26 mouse cellular contexts compared by ENCODE assay signal in the genomic region with DNA sequence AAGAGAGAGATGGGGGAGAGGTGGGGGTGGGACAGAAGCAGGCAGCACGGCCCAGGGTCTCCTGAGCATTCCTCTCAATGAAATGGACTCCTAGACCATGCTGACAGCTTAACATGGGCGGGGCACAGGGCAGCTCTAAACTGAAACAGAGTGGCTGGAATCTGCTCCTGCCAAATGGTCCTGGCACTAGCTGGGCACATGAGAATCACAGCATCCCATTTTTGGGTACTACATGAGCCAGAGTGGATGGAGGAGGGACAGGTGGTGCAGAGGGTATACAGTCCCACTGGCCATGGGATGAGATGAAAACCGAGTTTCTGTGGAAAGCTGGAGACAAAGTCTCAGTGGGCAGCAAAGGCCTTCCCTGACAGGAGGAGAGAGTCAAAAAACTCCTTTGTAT. TPM values are rescaled to one million over a fixed set of nuclear protein-coding genes. Genes with fewer than 3 reads are reported as not detected.
A peak's percentile ranks its signal among the peaks of the same experiment; 100 is the strongest.
DNase-seq lines count a peak whose midpoint lies in the region; ATAC-seq and TF ChIP-seq lines count a peak whose summit lies in the region.
"Had no signal": no experiment of that assay in that cellular context is flagged by ENCODE, and none has a peak within 500 bp of the region (broad histone marks: within the 10 kb centered on the region; RNA-seq: fewer than 3 reads in every experiment).

No protein-coding gene starts in this region.

- peaks cover 10% of the 10 kb centered on the region for H3K79me2 ChIP-seq in myocyte (ENCODE audit: control insufficient read depth, insufficient read depth)

- peak overlapping the region; percentile 16 for H3K4me2 ChIP-seq in heart, embryonic 13.5 days
- H3K4me2 ChIP-seq in heart, embryonic 15.5 days: peak overlapping the region; percentile 12; the same call in 1 of the 2 replicates
- H3K4me2 ChIP-seq in myocyte (ENCODE audit: low read depth): no peak overlapping the region
- H3K4me2 ChIP-seq: limb, embryonic 15.5 days; liver, embryonic 13.5 days; midbrain, embryonic 12.5 days; neural tube, embryonic 13.5 days had no signal

- peak overlapping the region; percentile 72 for H3K9ac ChIP-seq in heart, embryonic 13.5 days
- H3K9ac ChIP-seq in heart, embryonic 15.5 days: no peak overlapping the region
- H3K9ac ChIP-seq: limb, embryonic 15.5 days; liver, embryonic 13.5 days; midbrain, embryonic 12.5 days; neural tube, embryonic 13.5 days had no signal

- peak; percentile 45 for DNase-seq in gastrocnemius, adult 2 months
- no peak for DNase-seq in gastrocnemius, postnatal 4 days (ENCODE audit: low spot score in 2 of 2)
- DNase-seq in heart, postnatal 14 days: no peak
- no peak for DNase-seq in kidney, adult 2 months
- DNase-seq: adrenal gland, postnatal 25 days; cerebellum, adult 18-20 months; kidney, adult 9 months; kidney, postnatal 10 days; layer of hippocampus, postnatal 36 days; liver, embryonic 13.5 days; lung, adult 18-20 months; lung, postnatal 4 days; thymus, adult 2 months; thymus, postnatal 36 days had no signal

- H3K27me3 ChIP-seq in heart, embryonic 13.5 days (replicated peaks): peaks cover 13% of the 10 kb centered on the region
- no peaks in the 10 kb centered on the region for H3K27me3 ChIP-seq in heart, embryonic 15.5 days
- no peaks in the 10 kb centered on the region for H3K27me3 ChIP-seq in myocyte (ENCODE audit: control insufficient read depth, insufficient read depth, insufficient read length)
- no peaks in the 10 kb centered on the region for H3K27me3 ChIP-seq in kidney, adult 2 months (replicated peaks; ENCODE audit: control insufficient read depth, insufficient read depth, low read length)
- H3K27me3 ChIP-seq: limb, embryonic 15.5 days; liver, embryonic 13.5 days; midbrain, embryonic 12.5 days; neural tube, embryonic 13.5 days had no signal

- no peak for TF ChIP-seq POLR2A in myocyte (IDR thresholded peaks at IDR 0.05; ENCODE audit: insufficient read length, low read depth)
- TF ChIP-seq POLR2A in kidney, adult 2 months (IDR thresholded peaks at IDR 0.05; ENCODE audit: low read depth, low read length): no peak

- intact Hi-C loops in gastrocnemius, adult 2 months (cut with DNase I): no loop called here
- intact Hi-C loops in heart, postnatal 14 days (cut with DNase I): no loop called here

- 38% methylated on average over 3 of the region's 3 CpGs for WGBS in heart, embryonic 13.5 days
- 34% methylated on average over 3 of the region's 3 CpGs for WGBS in heart, embryonic 15.5 days
- WGBS in kidney, adult 2 months: 71% methylated on average over 3 of the region's 3 CpGs

- no peak for ATAC-seq in heart, embryonic 13.5 days (ENCODE audit: extremely low read depth, insufficient number of reproducible peaks, low FRiP score, low TSS enrichment)
- peak; percentile 47 for ATAC-seq in heart, embryonic 15.5 days (replicated peaks; ENCODE audit: insufficient number of reproducible peaks, insufficient read depth, low FRiP score, low read depth)
- ATAC-seq: CD4-positive, CD25-positive, alpha-beta regulatory T cell, adult 4 months; forebrain, embryonic 16.5 days; intestine, embryonic 16.5 days; lung, postnatal 0 days had no signal

- H3K4me3 ChIP-seq in gastrocnemius, adult 2 months: no peak overlapping the region
- no peak overlapping the region for H3K4me3 ChIP-seq in heart, embryonic 13.5 days
- H3K4me3 ChIP-seq in heart, embryonic 15.5 days: no peak overlapping the region
- no peak overlapping the region for H3K4me3 ChIP-seq in myocyte
- H3K4me3 ChIP-seq in kidney, adult 2 months (ENCODE audit: insufficient read depth, low read depth, low read length): no peak overlapping the region
- H3K4me3 ChIP-seq: limb, embryonic 10.5 days; limb, embryonic 15.5 days; liver, embryonic 13.5 days; megakaryocyte, embryonic 14.5 days; midbrain, embryonic 12.5 days; neural tube, embryonic 13.5 days had no signal

- peak overlapping the region; percentile 76 for H3K27ac ChIP-seq in gastrocnemius, adult 2 months
- H3K27ac ChIP-seq in heart, embryonic 13.5 days (replicated peaks): peak overlapping the region; percentile 93
- peak overlapping the region; percentile 88 for H3K27ac ChIP-seq in heart, embryonic 15.5 days
- no peak overlapping the region for H3K27ac ChIP-seq in kidney, adult 2 months (ENCODE audit: insufficient read depth, low read depth, low read length)
- H3K27ac ChIP-seq: limb, embryonic 10.5 days; limb, embryonic 15.5 days; liver, embryonic 13.5 days; midbrain, embryonic 12.5 days; neural tube, embryonic 13.5 days had no signal

- H3K4me1 ChIP-seq in heart, embryonic 13.5 days: peaks cover 86% of the 10 kb centered on the region
- peaks cover 73% of the 10 kb centered on the region for H3K4me1 ChIP-seq in heart, embryonic 15.5 days (replicated peaks)
- peaks cover 34% of the 10 kb centered on the region for H3K4me1 ChIP-seq in kidney, adult 2 months (ENCODE audit: control insufficient read depth, insufficient read depth, low read length)

- H3K36me3 ChIP-seq in heart, embryonic 13.5 days: peaks cover 39% of the 10 kb centered on the region
- 0 out of 2 replicates have a peak, but pooled peaks cover 4% of the 10 kb centered on the region for H3K36me3 ChIP-seq in heart, embryonic 15.5 days
- peaks cover 12% of the 10 kb centered on the region for H3K36me3 ChIP-seq in myocyte (ENCODE audit: control insufficient read depth, insufficient read depth)
- H3K36me3 ChIP-seq in kidney, adult 2 months (ENCODE audit: control insufficient read depth, insufficient read depth, low read length): no peaks in the 10 kb centered on the region; the same call in 1 of the 2 replicates
- H3K36me3 ChIP-seq: midbrain, embryonic 12.5 days had no signal

- TF ChIP-seq CTCF in gastrocnemius, adult 2 months (IDR thresholded peaks at IDR 0.05): no peak
- TF ChIP-seq CTCF in kidney, adult 2 months (conservative IDR thresholded peaks at IDR 0.05; ENCODE audit: insufficient read depth, insufficient read length, low read depth, low read length): no peak

- no peaks in the 10 kb centered on the region for H3K9me3 ChIP-seq in heart, embryonic 13.5 days
- no peaks in the 10 kb centered on the region for H3K9me3 ChIP-seq in heart, embryonic 15.5 days (replicated peaks)
- H3K9me3 ChIP-seq: limb, embryonic 10.5 days; limb, embryonic 15.5 days; liver, embryonic 13.5 days; megakaryocyte, embryonic 14.5 days; midbrain, embryonic 12.5 days; neural tube, embryonic 13.5 days had no signal

- H3ac ChIP-seq in myocyte (ENCODE audit: control insufficient read depth, insufficient read length): no peak overlapping the region

TF ChIP-seq in myocyte, 11 proteins besides CTCF, POLR2A, EP300 and RAD21:
- TF ChIP-seq SRF (IDR thresholded peaks at IDR 0.05; ENCODE audit: control insufficient read depth, insufficient read length, low read depth): peak; percentile 14
- peak in 1 of 3 experiments; percentile 68 for TF ChIP-seq MYOD1 (IDR thresholded peaks at IDR 0.05; ENCODE audit: control insufficient read depth in 1 of 3, insufficient read length in 2 of 3, low read depth in 2 of 3)
- peak in 1 of 3 experiments; percentile 55 for TF ChIP-seq MYOG (IDR thresholded peaks at IDR 0.05; ENCODE audit: control insufficient read depth in 1 of 3, insufficient read depth in 1 of 3, insufficient read length in 2 of 3, low read depth in 2 of 3)
- TF ChIP-seq USF1 (IDR thresholded peaks at IDR 0.05; ENCODE audit: low read depth): no peak
TF ChIP-seq in myocyte: peak in this region for 3.

RNA-seq across cellular contexts. Expression of gene Slc25a51, which starts 36.7 kb away (rescaled TPM):
- 10 to 100 TPM; 90.1 to 99.7 TPM for total RNA-seq in gastrocnemius, adult 2 months (2021)
- total RNA-seq in gastrocnemius, postnatal 4 days (2021): 10 to 100 TPM; 81.9 to 89.9 TPM
- polyA plus RNA-seq in heart, embryonic 13.5 days (2015; fragmentation: Nextera tagmentation; extraction: Ambion mirVana): 59.0 and 64.6 TPM in 2 replicates
- 100 to 1,000 TPM; 130 to 147 TPM for total RNA-seq in heart, postnatal 14 days (2021)
- 71.7 and 74.2 TPM in 2 replicates for polyA plus RNA-seq in heart, embryonic 15.5 days (2015; fragmentation: Nextera tagmentation; extraction: Ambion mirVana)
- 39.9 TPM for polyA plus RNA-seq in myocyte (2012; fragmentation: generic; extraction: Trizol)
- polyA plus RNA-seq in kidney, adult 2 months (2012; rRNA removed): 145 and 157 TPM in 2 replicates
